Mouse (Mus musculus) inflammation-experienced regulatory T-cells, adult 6 months (primary cell): ENCODE results near the gene Rragd. TPM values are rescaled to one million over a fixed set of nuclear protein-coding genes. Genes with fewer than 3 reads are reported as not detected.
"Not testable (repeated sequence)": the region's sequence is repeated elsewhere in the genome, so short reads cannot be mapped to it uniquely, and the experiment has no call there.

ENCODE experiments used
- ATAC-seq: one replicate; pipeline ENCODE4 v1.8.0; 2017
- polyA plus RNA-seq, 3 experiments: library from polyadenylated mRNA; unstranded; fragments of 100-300 nt; shearing (Covaris generic); gene quantifications; one replicate each; pipeline ENCODE4 v1.2.1; 2017

Rragd gene
- polyA plus RNA-seq, result 1 to 10 TPM in 2 of 3 experiments, under 1 TPM in 1; 0.62 to 5.4 (median 4.2) TPM

- peak; percentile 67 for ATAC-seq
These were observed at the start of gene Rragd for GRCm38 (mm10) chr4:32982716-32983175. Rragd (plus strand) TSS chr4:32983037.

GRCm38 (mm10) chr4:32936762-32937341, 46.0 kb upstream of the Rragd start:
- ATAC-seq, result no peak

GRCm38 (mm10) chr4:32939521-32939920, 43.3 kb upstream of the Rragd start:
- no peak for ATAC-seq

- ATAC-seq, result no peak
These were observed 42.9 kb upstream of the Rragd start for GRCm38 (mm10) chr4:32939964-32940363.

GRCm38 (mm10) chr4:32940984-32941383, 41.9 kb upstream of the Rragd start:
- ATAC-seq, result no peak

- ATAC-seq, result no peak
These were observed 35.2 kb upstream of the Rragd start for GRCm38 (mm10) chr4:32947631-32948030.

- no peak for ATAC-seq
These were observed 34.1 kb upstream of the Rragd start for GRCm38 (mm10) chr4:32948696-32949095.

- peak; percentile 88 for ATAC-seq
These were observed 32.3 kb upstream of the Rragd start, which contains the start of gene Ankrd6 for GRCm38 (mm10) chr4:32950356-32951034. Ankrd6 (minus strand) TSS chr4:32950841.

GRCm38 (mm10) chr4:32951035-32951940, 31.5 kb upstream of the Rragd start:
- ATAC-seq, result no peak

GRCm38 (mm10) chr4:32952681-32953080, 30.2 kb upstream of the Rragd start:
- ATAC-seq, result no peak

- no peak for ATAC-seq
These were observed 26.4 kb upstream of the Rragd start for GRCm38 (mm10) chr4:32956423-32956822.

- peak; percentile 67 for ATAC-seq
These were observed 21.4 kb upstream of the Rragd start for GRCm38 (mm10) chr4:32961394-32961793.

GRCm38 (mm10) chr4:32964619-32965018, 18.2 kb upstream of the Rragd start:
- not testable (repeated sequence) for ATAC-seq

GRCm38 (mm10) chr4:32977331-32977730, 5.5 kb upstream of the Rragd start:
- ATAC-seq, result no peak

GRCm38 (mm10) chr4:32980061-32980460, 2.8 kb upstream of the Rragd start:
- ATAC-seq, result no peak

GRCm38 (mm10) chr4:32981617-32982016, 1.2 kb upstream of the Rragd start:
- no peak for ATAC-seq

- no peak for ATAC-seq
These were observed 659 bp upstream of the Rragd start for GRCm38 (mm10) chr4:32982041-32982715.

GRCm38 (mm10) chr4:32983176-32984155, 629 bp downstream of the Rragd start:
- peak; percentile 50 for ATAC-seq

- peak; percentile 16 for ATAC-seq
These were observed 1.4 kb downstream of the Rragd start for GRCm38 (mm10) chr4:32984242-32984641.

GRCm38 (mm10) chr4:32984801-32985675, 2.2 kb downstream of the Rragd start:
- no peak for ATAC-seq
